Mouse (Mus musculus): ENCODE data around the gene Cyp3a11.
"Not testable (repeated sequence)": the region's sequence is repeated elsewhere in the genome, so short reads cannot be mapped to it uniquely, and the experiment has no call there.

Gene Cyp3a11

DNA sequence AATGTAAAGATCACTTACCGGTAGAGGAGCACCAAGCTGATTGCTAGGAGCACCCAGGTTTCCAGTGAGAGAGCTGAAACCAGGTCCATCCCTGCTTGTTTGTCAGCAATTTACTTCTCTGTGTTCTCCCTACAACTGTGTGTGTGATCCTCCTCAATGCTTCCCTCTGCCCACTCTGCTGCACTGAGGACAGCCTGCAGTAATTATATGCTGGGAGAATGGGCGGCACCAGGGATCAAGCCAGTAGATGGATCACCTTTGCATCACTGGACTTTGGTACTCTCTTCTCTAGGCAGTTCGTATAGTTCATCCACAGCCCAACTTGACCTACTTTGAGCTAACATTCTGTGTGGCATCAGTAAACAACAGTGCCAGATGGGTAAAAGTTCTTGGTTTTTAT lies at the start of gene Cyp3a11:
Gene Cyp3a11 (minus strand): TSS at position 277 of the 400 bp plus-strand sequence.
- no peak for DNase-seq (ENCODE audit: low read depth, low spot score)

DNA sequence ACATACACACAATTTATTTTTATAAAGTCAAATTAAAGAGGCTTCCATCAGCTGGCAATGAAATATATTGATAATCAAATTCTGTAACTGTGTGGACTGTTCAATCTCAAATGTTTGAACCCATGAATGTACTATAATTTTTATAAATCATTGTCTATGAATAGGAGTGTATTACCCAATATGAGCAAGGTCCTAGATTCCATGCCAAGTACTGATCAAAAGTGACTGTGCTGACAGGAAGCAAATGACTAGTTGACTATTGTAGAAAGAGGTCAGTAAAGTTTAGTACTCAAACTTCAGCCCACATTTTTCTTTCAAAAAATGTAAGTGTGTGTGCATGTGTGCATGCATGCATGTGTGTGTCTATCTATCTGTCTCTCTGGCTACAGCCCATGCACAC lies 33.1 kb upstream of the Cyp3a11 start:
- no peak for DNase-seq (ENCODE audit: low read depth, low spot score)

DNA sequence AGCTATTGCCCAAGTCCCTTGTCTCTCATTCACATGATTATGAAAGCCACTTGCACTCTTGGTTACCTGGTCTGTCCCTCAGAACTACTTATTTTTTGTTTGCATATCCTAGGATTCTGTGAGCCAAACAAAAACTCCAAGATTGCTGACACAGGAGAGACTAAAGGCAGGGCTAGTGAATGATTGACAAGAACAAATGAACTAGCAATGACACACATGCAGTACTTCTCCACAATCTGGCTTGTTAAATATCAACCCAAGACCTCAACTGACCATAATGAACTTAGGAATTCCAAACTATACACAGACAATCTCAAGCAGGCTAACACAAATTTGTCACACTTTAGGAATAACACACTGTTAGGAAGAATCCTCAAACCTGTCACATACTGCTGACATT lies 32.0 kb upstream of the Cyp3a11 start:
- DNase-seq (ENCODE audit: low read depth, low spot score) = no peak

DNA sequence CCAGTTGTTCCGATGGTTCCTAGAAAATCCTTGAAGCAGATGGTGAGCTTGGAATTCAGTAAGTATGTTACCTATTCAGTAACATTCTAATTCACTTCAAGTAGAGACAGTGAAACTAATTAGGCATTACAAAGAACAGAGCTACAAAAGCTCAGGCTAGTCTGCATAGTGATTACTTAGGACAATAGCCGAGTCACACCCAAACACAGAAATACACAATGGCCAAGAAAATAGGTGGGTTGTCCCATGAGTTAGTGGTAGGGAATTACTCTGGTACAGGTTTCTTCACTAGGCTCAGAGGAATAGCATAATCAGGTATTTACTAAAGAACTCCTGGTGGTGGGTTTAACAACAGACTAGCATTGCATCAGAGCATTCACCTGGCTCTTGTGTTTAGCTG lies 27.2 kb upstream of the Cyp3a11 start:
- peak; percentile 89 for DNase-seq (ENCODE audit: low read depth, low spot score)

DNA sequence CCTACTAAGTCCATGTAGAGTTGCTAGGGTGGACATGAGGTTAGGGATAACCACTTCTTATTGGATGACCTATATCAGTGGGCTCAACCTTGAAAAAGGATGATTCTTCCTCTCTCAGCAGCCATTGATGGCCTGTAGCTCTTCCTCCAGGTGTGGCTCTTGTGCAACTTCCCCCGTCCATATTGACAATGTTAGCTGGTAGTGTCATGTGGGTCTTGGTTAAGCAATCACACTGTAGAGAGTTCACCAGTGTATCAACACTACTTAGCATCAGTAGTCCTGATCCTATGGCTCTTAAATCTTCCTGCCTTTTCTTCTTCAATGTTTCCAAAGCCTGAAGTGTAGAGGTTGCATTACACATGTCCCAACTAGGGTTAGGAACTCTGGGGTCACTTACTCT lies 24.8 kb upstream of the Cyp3a11 start:
- DNase-seq (ENCODE audit: low read depth, low spot score) = no peak

DNA sequence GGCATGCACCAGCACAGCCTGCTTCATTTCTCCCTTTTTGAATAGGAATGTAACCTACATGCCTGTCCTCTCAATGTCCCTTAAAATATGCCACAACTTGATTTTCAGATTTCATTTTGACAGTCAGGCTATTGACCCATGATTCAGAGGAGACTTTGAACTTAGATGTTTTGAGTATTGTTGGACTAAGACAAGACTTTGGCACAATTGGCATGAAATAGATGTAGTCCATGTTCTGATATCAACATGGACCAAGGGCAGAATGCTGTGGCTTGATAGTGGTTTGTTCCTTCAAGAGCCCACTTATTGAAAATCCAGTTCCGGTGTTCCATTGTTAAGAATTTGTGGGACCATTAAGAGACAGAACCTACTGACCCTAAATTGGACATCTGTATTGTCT lies 23.6 kb upstream of the Cyp3a11 start:
- DNase-seq (ENCODE audit: low read depth, low spot score) = no peak

DNA sequence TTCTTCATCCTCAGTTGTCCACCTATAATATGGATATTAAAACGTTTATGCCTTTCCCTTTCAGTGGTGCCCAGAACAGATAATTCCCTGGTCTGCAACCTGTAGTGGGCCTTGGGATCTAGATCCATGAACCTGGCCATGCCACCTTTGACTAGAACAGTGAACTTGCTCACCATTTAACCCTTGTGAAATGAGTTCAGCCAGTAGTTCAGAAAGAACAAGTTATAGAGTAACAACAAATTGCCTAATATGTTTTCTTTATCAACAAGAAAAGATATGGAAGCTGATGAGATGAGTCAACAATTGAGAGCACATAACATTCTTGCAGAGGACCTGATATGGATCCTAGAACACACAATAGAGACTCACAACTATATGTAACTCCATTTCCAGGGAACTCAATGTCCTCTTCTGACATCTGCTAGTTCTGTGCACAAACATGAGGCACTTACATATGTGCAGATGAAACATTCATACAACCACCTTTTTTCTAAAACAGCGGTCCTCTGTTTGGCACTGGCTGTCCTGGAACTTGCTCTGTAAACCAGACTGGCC lies 20.7 kb upstream of the Cyp3a11 start:
- DNase-seq (ENCODE audit: low read depth, low spot score) = no peak

DNA sequence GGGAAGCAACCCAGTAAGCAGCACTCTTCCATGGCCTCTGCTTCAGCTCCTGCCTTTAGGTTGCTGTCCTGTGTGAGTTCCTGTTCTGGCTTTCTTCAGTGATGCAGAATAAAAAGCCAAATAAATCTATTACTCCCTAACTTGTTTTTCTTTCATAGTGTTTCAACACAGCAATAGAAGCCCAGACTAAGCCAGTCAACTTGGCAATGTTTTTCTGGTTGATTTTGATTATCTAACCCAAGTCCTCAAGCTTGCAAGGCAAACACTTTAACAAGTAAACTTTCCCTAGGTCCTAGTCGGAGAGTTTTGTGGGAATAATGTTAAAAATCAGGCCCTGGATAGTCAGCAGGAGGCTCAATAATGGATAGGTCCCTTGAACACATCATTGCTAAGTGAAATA lies 17.5 kb upstream of the Cyp3a11 start:
- no peak for DNase-seq (ENCODE audit: low read depth, low spot score)

DNA sequence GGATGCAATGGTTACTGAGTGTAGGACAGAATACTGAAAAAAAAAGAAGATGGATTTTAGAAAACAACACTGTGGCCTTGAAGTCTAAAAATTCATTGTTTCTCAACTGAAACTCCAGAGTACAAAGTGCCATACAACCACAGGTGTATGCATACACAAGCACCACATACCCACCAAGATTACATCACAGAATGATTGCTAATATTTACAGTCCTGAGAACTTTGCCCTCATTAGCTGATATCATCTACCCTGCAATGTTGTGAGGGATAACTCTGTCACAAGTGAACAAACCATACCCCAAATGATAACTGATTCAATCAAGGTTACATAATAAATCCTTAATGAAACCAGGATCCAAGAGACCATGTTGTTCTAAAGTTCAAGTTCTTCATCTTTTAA lies 1.4 kb upstream of the Cyp3a11 start:
- DNase-seq (ENCODE audit: low read depth, low spot score) = no peak

DNA sequence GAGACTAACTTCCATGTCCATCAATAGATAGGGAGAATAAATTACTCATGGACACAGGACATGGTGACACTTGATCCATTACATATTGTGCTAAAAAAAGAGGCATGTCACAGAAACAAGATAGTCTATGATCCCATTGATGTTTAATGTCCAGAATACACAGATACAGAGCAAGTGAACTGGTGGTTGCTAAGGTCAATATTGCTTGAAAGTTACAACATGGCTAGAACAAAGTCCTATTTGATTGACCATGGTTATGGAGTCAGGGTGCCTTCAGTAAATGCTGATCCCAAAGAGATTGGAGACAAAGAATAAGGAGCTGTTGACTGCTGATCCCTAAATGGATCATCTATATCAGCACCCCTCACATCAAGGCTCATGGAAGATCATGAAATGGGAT lies 12.3 kb downstream of the Cyp3a11 start:
- DNase-seq (ENCODE audit: low read depth, low spot score) = not testable (repeated sequence)

DNA sequence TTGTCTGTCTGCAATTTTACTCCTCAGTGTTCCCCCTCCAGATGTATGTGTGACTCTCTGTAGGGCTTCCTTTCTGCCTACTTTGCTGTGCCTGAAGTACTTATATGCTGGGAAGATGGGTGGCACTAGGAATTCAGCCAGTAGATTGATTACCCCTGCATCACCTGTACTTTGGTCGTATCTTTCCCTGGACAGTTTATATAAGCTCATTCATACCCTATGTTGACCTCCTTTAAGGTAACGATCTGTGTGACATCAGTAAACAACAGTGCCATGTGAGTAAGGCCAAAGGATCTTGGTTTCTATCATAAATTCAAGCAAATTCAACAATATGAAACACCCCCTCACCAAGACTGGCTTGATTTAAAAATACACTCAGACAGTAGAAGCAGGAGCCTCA lies 74.0 kb downstream of the Cyp3a11 start, which contains the start of gene Cyp3a44:
Gene Cyp3a44 (minus strand): TSS at position 79 of the 400 bp plus-strand sequence.
- not testable (repeated sequence) for DNase-seq (ENCODE audit: low read depth, low spot score)
